Mouse (Mus musculus) ES-Bruce4 (cell line): ENCODE results near the gene Nosip.

Source experiments
- CTCF ChIP-seq: IDR thresholded peaks from one replicate; pipeline ENCODE4 v1.8.1; 2011; ENCODE audit warnings: low read depth, low read length
- EP300 ChIP-seq: IDR thresholded peaks from 2 replicates; pipeline ENCODE4 v1.6.1; 2011; ENCODE audit warnings: low read depth, low read length; ENCODE audit not compliant: insufficient read depth

DNA sequence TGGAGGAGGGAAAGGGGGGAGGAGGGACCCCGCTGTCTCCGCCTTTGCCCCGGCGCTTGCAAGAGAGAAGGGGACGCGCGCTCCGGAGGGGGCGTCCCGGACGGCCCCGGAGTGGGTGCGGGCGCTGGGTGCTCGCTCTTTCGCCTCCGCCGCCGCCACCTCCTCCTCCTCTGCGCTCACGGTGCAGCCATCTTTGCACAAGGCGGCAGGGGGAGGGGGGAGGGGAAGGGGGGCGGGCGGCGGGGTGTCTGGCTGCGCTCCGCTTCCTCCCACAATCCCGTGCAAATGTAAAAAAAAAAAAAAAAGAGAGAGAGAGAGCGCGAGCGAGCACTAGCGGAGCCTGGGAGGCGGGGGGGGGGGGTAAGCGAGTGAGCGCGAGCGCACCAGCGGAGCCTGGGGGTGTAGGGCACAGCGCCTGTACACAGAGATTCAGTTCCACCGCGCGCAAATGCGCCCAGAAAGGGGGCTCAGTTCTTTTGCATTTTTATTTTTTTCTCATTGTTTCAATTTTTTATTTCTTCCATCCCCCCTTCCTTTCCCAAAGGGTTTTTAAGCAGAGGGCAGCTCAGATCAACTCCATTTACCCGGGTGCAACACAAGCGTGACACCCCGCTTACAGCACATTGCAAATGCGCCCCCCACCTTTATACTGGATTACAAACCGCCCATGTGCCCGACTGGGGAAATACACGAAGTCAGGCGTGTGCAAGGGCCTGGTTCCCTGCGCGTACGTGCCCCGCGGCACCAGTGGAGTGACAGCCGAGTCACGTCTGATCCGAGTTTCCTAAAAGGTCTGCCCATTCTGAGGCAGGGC is 8.9 kb upstream of the Nosip start:
- no peak for TF ChIP-seq CTCF
- TF ChIP-seq EP300: no peak
